Mouse (Mus musculus) frontal cortex, adult (tissue): Measurements from ENCODE around the gene Dcp1b.

Experiments used
- ATAC-seq: cut with Nextera tagmentation; 2 replicates; pipeline ENCODE4 v1.9.2; 2017; ENCODE audit warnings: mild to moderate bottlenecking, moderate library complexity, mixed read lengths; ENCODE audit not compliant: low TSS enrichment

Dcp1b gene

DNA sequence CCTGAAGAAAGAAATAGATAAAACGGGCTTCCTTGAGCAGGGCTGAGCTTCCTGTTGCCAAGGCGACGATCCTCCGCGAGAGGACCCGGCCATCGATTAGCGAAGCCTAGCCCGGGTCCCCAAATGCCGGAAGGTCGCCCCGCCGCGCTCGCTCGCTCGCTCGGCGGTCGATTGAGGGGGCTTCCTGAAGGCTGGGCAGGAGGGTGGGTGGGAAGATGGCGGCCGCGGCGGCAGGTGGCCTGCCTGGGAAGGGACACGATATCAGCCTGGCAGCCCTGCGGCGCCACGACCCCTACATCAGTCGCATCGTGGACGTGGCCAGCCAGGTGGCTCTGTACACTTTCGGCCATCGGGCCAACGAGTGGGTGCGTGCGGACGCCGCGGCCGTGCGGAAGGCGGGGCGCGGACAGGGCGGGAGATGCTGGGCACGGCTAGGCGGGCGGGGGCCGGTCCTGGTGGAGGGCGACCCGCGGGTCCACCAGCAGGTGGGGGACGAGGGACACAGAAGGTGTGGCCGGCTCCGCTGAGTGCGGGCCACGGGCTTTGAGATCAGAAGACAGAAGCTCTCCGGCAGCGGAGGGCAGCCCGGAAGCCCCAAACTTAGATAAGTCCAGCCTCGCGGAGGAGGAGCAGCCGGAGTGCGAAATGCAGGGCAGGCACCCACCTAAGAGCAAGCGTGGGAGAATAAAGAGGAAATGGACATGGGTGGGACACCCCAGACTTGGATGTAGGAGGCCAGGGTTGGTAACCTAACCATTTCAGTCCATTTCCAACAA, at the start of gene Dcp1b:
TSS of gene Dcp1b (plus strand) at position 176 of the 776 bp plus-strand sequence.
- peak; percentile 96 for ATAC-seq

DNA sequence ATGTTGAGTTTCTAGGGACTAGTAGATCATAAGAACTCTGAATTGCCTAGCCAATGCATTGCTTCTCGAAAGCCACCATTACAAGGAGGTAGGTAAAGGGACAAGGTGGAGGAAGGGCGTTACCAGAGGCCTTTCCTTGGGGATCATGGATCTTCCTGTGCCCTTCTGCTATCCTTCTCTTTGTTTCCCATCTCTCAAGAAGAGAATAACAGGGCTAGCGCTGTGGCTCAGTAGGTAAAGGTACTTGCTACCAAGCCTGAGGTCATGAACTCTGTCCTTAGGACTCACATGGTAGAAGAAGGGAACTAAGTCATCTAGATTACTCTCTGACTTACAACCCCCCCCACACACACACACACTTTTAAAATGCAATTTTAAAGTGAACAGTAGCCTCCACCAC, 48.1 kb upstream of the Dcp1b start:
- no peak for ATAC-seq

DNA sequence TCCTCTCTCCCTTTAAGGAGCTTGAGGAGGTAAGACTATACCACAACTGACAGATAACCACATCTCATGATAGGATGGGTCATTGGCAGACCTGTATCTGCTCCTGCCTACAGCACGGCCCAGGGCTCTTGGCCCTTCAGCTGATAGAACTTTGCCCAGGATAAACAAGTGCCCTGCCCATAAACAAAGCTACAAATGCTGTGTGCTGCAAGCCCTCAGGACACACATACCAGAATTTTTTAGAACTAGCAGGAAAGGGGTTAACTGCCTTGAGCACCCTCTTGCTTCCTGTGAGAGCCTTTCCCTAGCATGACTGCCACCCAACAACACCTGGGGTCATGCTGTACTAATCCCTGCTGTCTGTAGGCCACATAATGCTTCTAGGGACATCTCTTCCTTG, 47.0 kb upstream of the Dcp1b start:
- ATAC-seq = no peak

DNA sequence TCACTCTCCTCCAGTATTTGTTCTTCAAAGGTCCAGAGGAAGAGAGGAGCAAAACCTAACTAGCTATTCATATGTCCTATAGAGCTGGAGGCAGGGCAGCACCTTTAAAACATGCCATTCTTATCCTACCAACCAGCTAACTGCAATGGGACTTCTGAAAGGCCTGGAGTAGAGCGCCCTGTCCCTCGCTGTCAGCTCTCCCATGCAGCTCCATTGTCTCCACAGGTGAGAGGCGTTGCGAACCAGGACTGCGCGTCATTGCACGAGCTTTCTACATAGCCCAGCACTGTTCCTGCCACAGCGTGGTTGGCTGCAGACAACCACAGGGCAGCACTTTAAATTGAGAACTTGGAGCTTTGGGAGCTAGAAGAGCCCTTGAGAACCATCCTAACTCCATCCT, 46.5 kb upstream of the Dcp1b start:
- ATAC-seq = no peak

DNA sequence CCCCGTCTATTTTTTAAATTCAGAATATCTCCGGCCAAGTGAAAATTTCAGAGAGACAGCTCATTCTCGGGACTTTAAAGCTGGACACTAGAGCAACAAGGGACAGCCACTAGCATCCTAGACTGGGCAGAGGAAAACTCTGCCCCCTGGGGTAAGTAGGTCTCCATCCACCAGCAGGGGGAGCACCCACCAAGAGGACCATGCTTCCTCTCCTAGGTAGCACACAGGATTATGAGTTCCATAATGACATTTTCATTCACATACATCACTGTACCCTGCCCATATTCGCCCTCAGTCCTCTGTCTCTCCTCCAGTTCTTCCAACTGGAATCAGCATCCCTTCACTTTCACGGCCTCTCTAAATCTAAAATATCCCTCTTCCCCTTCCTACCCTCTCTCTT, 45.4 kb upstream of the Dcp1b start:
- ATAC-seq = peak; percentile 67; the same call in 1 of the 2 replicates

DNA sequence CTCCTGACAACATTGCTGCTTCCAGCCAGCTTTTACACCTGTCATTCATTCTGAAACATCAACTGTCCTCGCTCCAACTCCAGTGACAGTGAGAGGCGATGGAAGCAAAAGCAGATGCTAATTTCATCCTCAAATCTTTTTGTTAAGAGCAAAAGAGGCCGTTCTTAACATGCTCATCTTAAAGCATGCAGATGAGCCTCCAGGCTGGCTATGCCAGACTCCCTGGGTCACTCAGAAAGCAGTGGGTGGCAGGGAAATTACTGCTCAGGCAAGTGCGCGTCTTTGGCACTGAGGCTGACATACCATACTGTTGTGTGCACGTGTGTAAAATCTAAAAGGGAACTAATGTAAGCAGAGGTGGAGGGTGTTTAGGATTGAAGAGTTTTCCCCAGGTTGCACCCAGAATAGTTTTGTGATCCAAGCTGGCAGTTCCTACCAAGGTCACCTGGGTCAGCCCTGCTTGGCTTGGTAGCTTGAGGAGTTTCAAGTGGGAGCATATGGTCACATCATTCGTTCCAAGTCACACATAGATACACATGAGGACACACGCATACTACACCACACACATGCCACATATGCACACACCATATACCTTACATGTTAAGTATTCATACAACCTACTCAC, 42.8 kb upstream of the Dcp1b start:
- peak; percentile 50; the same call in 1 of the 2 replicates for ATAC-seq

DNA sequence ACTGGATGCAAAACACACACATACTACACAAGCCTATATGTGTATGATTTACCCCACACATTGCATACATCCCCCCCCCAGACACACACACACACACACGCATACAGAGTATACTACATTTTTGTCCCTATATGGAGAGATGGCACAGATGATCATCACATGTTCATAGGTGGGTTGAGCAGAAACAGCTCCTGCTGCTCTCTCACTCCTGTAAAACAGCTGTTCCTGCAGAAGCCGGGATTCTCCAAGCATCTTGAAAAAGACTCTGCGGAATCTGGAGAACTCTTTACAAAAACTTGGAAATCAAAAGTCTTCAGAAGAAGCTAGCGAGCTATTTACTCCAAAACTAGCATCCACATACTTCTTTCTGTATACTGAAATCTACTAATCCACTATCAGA, 42.2 kb upstream of the Dcp1b start:
- peak; percentile 51; the same call in 1 of the 2 replicates for ATAC-seq

DNA sequence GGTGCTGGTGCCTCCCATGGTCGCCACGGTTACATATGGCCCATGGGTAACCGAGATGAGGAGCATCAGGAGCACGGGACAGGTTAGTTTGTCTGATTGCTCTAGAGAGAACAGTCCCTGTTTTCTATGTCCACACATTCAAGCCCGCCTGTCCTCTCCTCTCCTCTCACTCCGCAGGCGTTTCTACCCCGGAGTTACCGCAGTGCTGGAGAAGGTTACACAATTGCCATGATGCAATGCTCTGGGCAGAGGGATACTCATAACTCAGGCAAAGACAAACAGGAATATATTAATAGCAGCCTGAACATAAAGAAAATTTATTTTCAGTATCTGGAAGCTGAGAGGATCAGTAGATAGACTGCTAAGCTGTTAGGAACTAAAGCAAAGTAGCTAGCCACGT, 37.3 kb upstream of the Dcp1b start:
- ATAC-seq = no peak

DNA sequence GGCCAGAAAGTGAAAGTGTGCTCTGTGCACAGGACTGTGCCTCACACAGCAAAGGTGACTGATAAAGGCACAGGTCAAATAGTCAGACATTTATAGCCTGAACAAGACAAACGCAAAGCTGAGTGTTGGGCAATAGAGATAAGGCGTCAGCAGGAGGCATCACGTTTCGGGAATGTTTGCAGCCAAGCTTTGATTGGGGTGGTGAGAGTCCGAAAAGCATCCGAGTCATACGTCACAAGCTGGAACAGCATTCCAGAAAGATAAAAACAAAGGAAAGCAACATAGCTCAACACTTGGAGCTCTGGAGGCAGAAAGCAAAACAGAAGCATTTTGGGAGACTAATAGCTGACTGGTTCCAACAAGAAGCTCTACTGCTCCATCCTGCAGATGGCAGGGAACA, 35.5 kb upstream of the Dcp1b start:
- ATAC-seq = no peak

DNA sequence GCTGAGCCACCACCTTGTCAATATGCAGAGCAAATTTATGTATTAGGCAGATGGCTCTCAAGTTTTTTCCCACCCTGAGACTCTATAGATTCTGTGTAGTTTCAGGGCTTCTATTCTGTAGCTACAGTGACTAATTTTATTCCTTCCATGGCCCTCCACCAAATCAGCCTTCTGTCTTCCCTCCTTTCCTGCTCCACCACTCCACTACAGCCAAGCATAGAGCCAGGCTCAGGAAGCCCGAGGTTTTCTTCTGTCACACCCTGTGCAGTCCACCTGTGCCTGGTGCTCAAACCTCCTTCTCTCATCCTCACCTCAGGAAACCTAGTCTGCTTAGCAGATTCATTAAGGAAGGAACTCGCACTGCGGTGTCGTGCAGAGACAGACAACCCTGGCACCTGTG, 29.9 kb upstream of the Dcp1b start:
- ATAC-seq = no peak

DNA sequence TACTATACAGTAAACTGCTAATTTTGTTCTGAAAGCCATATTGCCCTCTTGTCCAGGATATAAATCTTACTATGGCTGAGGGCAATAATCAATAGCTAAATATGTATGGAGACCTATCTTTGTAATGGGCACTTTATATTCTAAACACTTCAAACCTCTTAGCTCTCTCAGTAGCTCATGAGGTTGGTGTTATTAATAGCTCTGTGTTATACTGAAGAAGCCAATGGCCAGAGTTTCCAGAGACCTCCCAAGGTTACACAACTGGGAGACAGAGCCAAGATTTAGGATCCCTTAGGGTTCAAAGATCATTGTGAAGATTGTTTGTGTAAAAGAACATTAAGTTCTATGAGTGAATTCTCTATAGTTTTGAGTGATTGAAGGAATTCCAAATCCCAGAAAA, 9.4 kb upstream of the Dcp1b start:
- ATAC-seq = no peak

DNA sequence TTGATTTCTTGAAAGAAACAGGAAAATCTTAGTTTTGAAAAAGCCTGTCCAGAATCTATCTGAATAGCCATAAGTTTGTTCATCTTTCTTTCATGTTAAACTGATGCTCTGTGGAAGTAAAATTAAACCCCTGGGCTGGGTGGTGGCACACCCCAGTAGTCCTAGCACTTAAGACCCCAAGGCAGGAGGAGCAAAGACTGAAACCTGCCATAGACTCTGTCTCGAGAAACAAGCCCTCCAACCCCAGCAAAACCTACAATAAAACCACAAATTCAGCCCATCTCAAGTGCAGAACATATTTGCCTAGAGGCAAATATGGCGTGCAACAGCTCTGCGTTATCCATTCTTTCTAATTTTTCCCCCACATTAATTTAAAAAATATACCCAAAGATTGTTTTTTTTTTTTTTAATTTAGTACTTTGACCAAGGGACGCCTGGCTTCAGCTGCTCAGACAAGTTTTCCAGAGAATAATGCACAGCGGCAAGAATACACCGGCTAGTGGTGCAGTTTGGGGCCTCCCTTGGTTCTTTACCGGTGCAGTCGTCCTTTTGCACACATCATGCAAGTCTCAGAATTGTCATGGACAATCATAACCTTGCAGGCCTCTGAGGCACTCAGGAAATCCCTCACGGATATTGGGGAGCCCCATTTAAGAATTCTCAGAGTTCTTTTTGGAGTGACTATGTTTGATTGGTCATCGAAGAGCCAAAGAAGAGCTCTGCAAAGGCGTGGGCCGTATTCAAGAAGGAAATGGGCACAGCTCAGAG, 562 bp upstream of the Dcp1b start:
- ATAC-seq = peak; percentile 38

DNA sequence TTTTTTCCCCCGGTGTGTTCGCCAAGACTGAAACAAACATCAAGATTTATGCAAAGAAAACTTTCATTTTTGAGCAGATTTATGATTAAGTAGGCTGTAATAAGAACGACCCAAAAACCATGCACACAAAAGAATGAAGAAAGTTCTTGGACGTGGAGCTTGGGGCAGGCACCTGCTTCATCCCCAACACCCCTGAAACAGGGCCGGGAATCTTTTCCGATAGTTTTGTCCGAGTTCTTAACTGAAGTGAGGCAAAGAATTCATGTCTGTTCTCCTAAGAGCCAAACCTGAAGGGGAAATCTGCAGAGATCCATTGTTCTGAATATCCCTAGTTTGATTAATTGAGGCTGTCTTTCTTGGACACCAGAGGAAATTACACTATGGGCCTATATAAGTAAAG, 1.1 kb downstream of the Dcp1b start:
- no peak for ATAC-seq

DNA sequence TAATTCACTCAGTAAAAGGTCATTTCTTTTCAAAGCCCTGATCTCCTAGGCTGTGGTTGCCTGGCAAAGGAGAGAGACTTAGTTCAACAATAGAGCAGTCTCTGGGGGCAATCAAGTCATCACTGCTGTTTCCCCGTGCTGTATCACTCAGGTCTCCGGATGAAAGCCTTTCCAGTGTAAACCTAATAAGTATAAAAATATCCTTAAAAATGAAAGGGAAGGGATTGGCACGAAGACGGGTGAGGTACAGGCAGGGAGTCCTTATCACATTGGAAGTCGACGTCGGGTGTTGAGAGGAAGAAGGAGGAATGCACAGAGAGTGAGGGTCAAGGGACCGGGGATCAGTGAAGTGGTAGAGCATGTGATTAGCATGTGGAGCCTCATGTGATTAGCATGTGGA, 2.0 kb downstream of the Dcp1b start:
- no peak for ATAC-seq

DNA sequence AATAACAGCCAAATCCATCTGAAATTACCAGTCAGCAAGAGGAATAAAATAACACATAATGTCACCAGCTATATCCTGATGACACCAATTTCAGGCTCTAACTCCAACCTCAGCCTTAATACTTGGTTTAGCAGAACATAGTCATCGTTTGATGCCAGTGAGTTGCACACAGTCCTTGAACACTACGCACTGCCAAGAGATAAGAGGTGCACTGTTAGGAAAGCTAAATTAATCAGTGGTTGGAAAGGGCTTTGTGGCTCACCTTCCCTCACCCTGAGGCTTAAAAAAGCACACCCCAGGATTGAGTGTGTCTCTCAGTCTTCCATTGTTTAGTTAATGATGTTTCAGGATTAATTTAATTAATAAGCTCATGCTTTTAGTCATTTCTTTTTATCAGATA, 5.1 kb downstream of the Dcp1b start:
- no peak for ATAC-seq

DNA sequence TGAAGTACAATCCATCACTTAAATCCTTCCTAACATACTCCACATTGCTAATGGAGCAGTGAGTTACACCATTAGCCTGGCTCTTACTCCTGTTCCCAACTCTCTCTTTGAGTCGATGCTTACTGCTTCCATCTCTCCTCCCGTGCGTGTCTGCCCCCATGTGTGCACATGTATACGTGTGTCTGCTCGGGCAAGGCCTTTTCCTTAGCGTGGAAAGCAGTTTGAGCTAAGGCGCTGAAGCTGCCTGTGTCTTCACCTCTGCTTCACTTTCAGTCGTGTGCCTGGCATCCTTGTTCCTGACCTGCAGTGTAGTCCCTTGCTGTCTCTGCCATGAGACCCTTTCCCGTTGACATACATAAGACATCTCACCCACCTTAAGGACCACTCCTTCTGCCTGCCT, 7.2 kb downstream of the Dcp1b start:
- no peak for ATAC-seq

DNA sequence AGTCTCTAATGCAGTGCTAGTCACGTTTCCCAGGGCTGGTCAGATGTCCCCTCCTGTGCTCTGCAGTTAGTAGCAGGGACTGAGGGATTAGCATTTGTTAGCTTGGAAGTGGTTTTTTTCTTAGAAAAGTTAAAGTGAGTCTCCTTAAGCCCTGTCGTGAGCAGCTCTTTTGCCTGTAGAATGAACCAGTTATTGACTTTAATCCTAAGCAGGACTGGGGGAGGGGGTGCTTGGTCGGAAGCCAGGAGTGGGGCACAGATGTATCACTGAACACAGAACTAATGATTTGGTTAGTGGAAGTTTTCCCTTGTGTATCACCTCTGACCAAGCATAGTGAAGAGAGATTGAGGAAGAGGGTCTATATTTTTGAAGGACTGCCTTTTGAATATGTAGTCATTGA, 8.7 kb downstream of the Dcp1b start:
- ATAC-seq = no peak

DNA sequence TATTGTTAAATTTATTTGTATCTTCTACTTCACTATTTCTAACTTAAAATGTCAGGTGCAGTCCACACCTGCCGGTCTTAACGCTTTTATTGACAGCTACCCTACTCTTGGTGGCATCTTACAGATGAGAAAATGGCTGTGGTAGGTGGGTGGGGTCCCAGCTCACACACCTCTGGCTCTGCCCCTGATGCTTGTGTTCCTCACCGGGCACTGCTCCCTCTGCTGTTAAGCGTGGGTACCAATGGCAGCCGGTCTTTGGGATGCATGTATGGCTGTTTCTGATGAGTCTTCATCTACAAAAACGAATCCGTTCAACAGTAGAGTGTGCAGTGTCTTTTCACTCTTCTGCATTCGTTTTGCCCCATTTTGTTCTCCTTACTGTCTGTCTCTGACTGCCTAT, 11.6 kb downstream of the Dcp1b start:
- ATAC-seq = peak; percentile 72; the same call in 1 of the 2 replicates

DNA sequence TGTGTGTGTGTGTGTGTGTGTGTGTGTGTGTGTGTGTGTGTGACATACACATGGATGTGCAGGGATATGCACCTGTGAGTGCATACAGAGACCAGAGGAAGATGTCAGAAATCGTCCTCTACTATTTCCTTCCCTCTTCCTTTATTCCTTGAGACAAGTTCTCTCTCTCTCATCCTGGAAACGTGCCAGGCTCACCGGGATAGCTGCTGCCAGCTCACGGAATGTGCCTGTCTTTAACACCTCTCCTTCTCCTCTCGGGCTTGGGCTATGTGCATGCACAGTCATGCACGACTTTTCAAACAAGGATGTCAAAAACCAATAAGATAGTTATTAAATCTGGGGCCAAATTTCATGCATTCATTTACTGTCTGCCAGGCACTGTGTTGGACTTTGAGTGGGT, 12.6 kb downstream of the Dcp1b start:
- no peak for ATAC-seq

DNA sequence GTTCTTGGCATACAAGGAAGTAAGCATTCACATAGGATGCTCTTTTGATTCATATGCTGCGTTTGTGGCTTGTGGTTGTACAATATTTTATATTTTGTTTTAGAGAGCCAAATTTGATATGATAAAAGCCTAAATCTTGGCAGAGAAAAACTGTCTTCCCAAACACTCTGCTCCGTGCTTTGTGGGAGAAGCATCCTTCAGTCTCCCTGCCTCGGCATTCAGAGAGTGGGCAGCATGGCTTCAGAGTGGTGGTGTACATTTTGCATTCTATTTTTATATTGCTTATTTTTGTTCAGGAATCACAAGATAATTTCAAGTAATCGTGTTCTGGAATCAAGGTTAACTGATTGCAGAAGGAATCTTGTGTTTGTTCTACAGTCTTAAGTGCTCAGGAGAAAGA, 16.4 kb downstream of the Dcp1b start:
- ATAC-seq = peak; percentile 85

DNA sequence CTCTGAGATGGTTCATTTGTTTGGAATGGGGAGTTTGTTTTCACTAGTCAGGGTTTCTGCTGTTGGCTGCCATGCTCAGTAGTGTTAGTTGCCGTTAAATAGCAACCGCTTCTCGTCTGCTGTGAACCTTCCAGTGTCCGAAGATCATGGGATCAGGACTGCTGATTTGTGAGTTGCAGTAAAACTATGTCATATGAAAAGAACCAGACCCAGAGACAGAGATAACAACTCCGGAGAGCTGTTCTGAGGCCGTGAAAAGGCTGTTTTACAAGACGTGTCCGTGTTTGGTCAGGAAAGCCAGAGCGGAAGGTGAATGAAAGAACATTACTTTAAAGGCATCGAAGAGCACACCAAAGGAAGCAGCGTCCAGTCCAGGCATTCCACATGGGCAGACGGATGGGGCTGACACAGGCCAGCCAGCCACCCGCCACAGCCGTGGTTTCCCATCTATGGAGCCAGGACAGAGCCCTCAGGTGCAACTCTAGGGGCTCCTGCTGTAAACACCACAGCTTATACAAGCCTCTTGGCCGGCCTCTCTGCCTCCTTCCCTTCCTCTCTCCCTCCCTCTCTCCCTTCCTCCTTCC, 18.6 kb downstream of the Dcp1b start:
- no peak for ATAC-seq

DNA sequence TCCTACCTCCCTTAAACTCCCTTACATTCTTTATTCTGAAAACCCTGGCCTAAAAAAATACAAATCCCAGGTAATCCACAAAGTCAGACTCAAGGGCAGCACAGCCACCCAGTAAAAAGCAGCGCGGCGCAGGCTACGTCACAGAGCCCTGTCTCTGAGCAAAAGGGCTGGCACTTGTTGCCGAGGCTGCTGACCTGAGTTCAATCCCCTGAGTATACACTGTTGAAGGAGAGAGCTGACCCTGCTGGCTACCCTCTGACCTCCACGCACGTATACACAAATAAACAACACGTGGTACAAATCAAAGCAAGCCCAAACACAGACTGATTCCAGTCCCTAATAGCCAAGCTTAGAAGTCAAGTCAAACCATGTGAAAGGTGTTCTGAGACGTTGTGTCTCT, 19.1 kb downstream of the Dcp1b start:
- no peak for ATAC-seq

DNA sequence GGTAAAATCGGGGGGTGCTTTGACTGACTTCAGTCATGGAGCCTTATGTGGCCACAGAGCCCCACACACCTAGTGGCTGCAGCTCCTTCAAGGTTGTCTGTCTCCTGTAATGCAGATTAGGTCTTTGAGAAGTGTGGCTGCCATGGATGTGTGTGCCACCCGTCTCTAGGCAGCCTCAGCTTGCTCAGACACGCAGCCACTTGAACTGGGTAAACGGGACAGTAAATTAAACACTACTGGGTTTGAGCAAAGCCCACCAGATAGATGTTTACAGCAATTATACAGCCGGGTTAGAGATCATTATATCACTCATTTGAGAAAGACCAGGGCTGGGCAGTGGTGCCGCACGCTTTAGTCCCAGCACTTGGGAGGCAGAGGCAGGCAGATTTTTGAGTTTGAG, 19.5 kb downstream of the Dcp1b start:
- no peak for ATAC-seq
